Mouse (Mus musculus) ES-E14 (cell line): Measurements from ENCODE around the gene Mavs.

Source experiments
- CHD2 ChIP-seq: IDR thresholded peaks from 2 replicates; pipeline ENCODE4 v1.6.1; 2014; ENCODE audit warnings: mild to moderate bottlenecking, low read depth, low read length, inconsistent platforms
- MAFK ChIP-seq: IDR thresholded peaks from 2 replicates; pipeline ENCODE4 v1.6.1; 2014; ENCODE audit warnings: mild to moderate bottlenecking, low read depth, low read length, inconsistent platforms; ENCODE audit not compliant: insufficient read depth
- ZNF384 ChIP-seq: IDR thresholded peaks from 2 replicates; pipeline ENCODE4 v1.6.1; 2012; ENCODE audit warnings: low read depth, low read length, inconsistent platforms

DNA sequence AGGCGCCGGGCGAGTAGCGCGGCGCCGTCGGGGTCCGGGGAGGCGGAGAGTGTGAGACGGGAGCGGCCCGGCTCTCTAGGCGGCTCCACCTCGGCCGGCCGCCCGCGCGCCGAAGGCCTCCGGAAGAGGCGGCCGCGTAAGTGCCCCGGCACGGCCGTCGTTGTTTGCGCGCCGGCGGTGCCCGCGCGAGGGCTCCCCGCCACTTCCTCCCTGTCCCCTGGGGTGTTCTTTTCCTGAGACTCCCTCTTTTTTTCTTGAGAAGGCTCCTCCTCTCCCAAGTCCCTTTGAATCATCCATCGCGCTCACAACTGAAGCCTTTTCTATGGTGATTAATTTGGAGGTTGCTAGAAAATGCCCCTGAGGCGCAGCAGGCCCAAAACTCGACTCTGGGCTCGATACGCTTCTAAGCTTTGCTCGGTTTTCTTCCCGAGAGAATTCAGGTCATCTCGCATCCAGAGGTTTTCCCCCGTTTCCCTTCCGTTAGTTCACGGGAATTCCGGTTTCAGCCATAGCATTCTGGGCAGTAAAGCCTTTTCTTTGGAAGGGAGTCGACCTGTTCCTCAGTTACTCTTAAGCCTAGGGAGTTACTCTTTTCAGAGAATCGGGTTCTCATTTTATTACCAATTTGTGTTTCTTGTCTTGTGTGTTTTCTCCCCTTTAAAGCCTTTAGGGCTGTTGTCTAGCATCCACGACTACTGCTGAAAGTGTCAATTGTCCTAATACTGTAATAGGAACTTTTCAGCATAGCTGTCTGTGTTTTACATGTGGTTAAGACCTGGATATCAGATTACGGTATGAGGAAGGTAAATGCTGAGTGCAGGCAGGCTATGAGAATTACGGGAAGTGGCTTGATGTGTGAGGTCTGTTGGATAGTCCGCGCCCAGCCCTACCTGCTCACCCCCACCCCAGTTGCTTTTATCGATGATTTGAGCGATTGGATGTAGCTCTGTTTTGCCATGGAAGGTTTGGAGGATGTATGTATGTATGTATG, 29.1 kb downstream of the Mavs start:
- TF ChIP-seq CHD2 (no peak), ZNF384 (peak; percentile 52; the same call in 1 of the 2 replicates), MAFK (no peak)
